Mouse (Mus musculus): ENCODE measurements around the gene Zmynd11. TPM values are rescaled to one million over a fixed set of nuclear protein-coding genes. Genes with fewer than 3 reads are reported as not detected.

The Zmynd11 gene
- polyA plus RNA-seq, 1 experiment = 255 TPM

GRCm38 (mm10) chr13:9653018-9653417 is 112.1 kb downstream of the Zmynd11 start:
- no peak for DNase-seq (ENCODE audit: low read depth)
- TF ChIP-seq POLR2A (IDR thresholded peaks at IDR 0.05; ENCODE audit: borderline replicate concordance, extremely low read depth, insufficient read depth, insufficient read length, poor library complexity, severe bottlenecking) (no peak), CTCF (IDR thresholded peaks at IDR 0.05; ENCODE audit: borderline replicate concordance, extremely low read depth, insufficient read depth, insufficient read length) (no peak)

- peak; percentile 13 for DNase-seq (ENCODE audit: low read depth)
Observed at GRCm38 (mm10) chr13:9650580-9650979, 114.5 kb downstream of the Zmynd11 start.

GRCm38 (mm10) chr13:9649894-9650293 is 115.2 kb downstream of the Zmynd11 start:
- no peak for DNase-seq (ENCODE audit: low read depth)
- TF ChIP-seq CTCF (IDR thresholded peaks at IDR 0.05; ENCODE audit: borderline replicate concordance, extremely low read depth, insufficient read depth, insufficient read length) (no peak), POLR2A (IDR thresholded peaks at IDR 0.05; ENCODE audit: borderline replicate concordance, extremely low read depth, insufficient read depth, insufficient read length, poor library complexity, severe bottlenecking) (no peak)

More at GRCm38 (mm10) chr13:9650580-9650979, 114.5 kb downstream of the Zmynd11 start:
- TF ChIP-seq CTCF (IDR thresholded peaks at IDR 0.05; ENCODE audit: borderline replicate concordance, extremely low read depth, insufficient read depth, insufficient read length) (no peak), POLR2A (IDR thresholded peaks at IDR 0.05; ENCODE audit: borderline replicate concordance, extremely low read depth, insufficient read depth, insufficient read length, poor library complexity, severe bottlenecking) (no peak)

- TF ChIP-seq POLR2A (IDR thresholded peaks at IDR 0.05; ENCODE audit: borderline replicate concordance, extremely low read depth, insufficient read depth, insufficient read length, poor library complexity, severe bottlenecking) = no peak
- TF ChIP-seq CTCF (IDR thresholded peaks at IDR 0.05; ENCODE audit: borderline replicate concordance, extremely low read depth, insufficient read depth, insufficient read length) = no peak
- DNase-seq (ENCODE audit: low read depth) = no peak
Observed at GRCm38 (mm10) chr13:9648716-9649115, 116.4 kb downstream of the Zmynd11 start.

- TF ChIP-seq POLR2A (IDR thresholded peaks at IDR 0.05; ENCODE audit: borderline replicate concordance, extremely low read depth, insufficient read depth, insufficient read length, poor library complexity, severe bottlenecking) (no peak), CTCF (IDR thresholded peaks at IDR 0.05; ENCODE audit: borderline replicate concordance, extremely low read depth, insufficient read depth, insufficient read length) (no peak)
- no peak for DNase-seq (ENCODE audit: low read depth)
Observed at GRCm38 (mm10) chr13:9637949-9638348, 127.2 kb downstream of the Zmynd11 start.

GRCm38 (mm10) chr13:9636505-9636904 is 128.6 kb downstream of the Zmynd11 start:
- TF ChIP-seq POLR2A (IDR thresholded peaks at IDR 0.05; ENCODE audit: borderline replicate concordance, extremely low read depth, insufficient read depth, insufficient read length, poor library complexity, severe bottlenecking) = no peak
- TF ChIP-seq CTCF (IDR thresholded peaks at IDR 0.05; ENCODE audit: borderline replicate concordance, extremely low read depth, insufficient read depth, insufficient read length) = peak; percentile 53; the same call in 1 of the 2 replicates
- peak; percentile 58 for DNase-seq (ENCODE audit: low read depth)

- no peak for TF ChIP-seq POLR2A (IDR thresholded peaks at IDR 0.05; ENCODE audit: borderline replicate concordance, extremely low read depth, insufficient read depth, insufficient read length, poor library complexity, severe bottlenecking)
- no peak for TF ChIP-seq CTCF (IDR thresholded peaks at IDR 0.05; ENCODE audit: borderline replicate concordance, extremely low read depth, insufficient read depth, insufficient read length)
- DNase-seq (ENCODE audit: low read depth) = no peak
Observed at GRCm38 (mm10) chr13:9635951-9636350, 129.2 kb downstream of the Zmynd11 start.
